Mouse (Mus musculus): ENCODE results near the gene Lrrn4cl. TPM values are rescaled to one million over a fixed set of nuclear protein-coding genes. Genes with fewer than 3 reads are reported as not detected.
A peak's percentile ranks its signal among the peaks of the same experiment; 100 is the strongest.
"Not testable (repeated sequence)": the region's sequence is repeated elsewhere in the genome, so short reads cannot be mapped to it uniquely, and the experiment has no call there.

Lrrn4cl gene
- 3.8 and 4.1 TPM in 2 replicates for total RNA-seq (2021)
- long read RNA-seq, experiment 1, partial matches to known transcripts = 0 of 3 reads
- long read RNA-seq, experiment 1, other reads (novel, unspliced or antisense) = 0 of 3 reads
- long read RNA-seq, experiment 2, partial matches to known transcripts = 0 of 3 reads
- long read RNA-seq, experiment 2, other reads (novel, unspliced or antisense) = 0 of 3 reads

GRCm38 (mm10) chr19:8850402-8850901 is at the start of gene Lrrn4cl:
TSS of gene Lrrn4cl (plus strand) at chr19:8850768.
- DNase-seq = peak; percentile 72

DNA sequence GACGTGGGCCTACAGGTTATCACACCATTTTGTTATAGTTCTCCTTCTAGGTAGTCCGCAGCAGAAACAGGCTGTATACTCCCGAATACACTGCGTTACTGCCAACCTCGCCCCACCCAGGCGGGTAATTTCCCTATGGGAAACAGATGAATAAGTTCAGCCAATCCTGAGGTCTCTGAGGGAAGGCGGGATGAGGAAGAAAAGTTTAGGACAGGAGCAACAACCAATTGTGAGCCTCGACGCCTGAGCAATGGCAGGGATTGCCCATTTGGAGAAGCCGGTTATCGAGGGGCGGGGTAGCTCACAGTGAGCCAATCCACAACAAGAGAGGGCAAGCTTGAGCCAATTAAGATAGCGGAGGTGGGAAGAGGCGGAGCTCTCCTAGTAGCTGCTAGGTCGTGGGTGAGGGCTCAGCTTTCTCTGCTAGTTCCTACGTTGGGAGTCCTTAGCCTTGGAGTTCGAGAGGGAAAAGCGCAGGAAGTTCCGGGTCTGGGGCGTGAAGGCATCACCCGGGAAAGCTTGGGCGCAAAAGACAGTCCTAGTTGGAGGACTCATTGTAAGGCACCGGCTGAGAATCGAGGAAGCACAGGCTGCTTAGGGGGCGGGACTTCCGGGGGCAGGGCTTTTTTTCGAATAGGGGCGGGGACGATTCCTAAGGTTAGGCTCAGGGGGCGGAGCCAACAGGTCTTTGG is 48.3 kb upstream of the Lrrn4cl start, which contains the start of gene Zbtb3:
Gene Zbtb3 (plus strand): TSS at position 426 of the 692 bp plus-strand sequence.
- peak; percentile 96 for DNase-seq

GRCm38 (mm10) chr19:8803204-8803780 is 47.3 kb upstream of the Lrrn4cl start:
- no peak for DNase-seq

GRCm38 (mm10) chr19:8803879-8804660 is 46.5 kb upstream of the Lrrn4cl start:
- no peak for DNase-seq

DNA sequence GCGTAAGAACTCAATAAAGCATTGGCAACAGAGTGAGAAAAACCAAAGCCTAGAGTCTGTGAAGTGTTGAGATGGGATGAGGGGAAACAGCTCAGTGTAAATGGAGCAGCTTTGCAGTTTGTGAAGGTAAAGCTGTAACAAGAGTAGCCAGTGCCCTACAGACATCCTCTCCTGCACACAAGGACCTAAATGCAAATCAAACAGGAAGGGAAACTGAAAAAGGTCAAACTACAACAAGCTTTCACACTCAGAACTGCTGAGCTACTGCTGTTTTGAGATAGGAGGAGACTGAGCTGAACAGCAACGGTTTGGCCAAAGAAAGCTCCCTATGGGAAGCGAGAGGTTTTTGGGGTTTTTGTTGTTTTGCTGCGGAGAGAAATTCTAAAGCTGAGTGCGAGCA is 43.8 kb upstream of the Lrrn4cl start:
- DNase-seq = no peak

DNA sequence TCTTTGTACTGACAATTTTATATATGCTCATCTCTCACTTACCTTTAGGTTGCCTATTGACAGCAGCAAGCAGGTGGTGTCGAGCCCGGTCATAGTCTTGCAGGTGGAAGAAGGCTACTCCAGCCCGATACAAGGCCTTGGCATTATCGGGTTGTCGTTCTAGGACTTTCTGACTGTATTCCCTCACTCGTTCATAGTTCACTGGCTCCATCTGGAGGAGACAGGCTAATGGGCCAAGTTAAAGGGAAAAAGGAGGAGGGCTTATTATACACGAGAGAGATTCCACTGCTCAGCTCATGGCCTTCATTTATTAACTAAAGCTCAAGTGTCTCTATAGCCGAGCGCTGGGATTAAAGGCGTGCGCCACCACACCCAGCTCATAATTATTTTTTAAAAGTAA is 34.8 kb upstream of the Lrrn4cl start:
- DNase-seq = peak; percentile 44

DNA sequence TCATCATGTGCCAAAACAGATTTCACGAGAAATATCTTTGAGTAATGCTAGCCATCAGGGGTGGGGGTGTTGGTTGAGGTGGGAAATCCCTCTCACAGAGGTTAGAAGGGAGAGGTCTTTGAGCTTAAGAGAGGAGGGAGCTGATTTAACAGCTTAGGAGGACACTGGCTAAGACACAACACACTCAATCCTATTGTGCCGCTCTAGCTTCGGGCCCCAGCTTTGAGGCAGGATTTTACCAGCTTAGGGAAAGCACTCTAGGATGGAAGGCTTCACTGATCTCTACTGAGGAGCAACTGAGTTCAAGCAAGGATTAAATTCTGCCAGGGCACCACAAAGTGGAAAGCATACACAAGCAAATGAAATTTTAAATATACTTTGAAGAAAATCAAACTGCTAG is 33.6 kb upstream of the Lrrn4cl start:
- no peak for DNase-seq

DNA sequence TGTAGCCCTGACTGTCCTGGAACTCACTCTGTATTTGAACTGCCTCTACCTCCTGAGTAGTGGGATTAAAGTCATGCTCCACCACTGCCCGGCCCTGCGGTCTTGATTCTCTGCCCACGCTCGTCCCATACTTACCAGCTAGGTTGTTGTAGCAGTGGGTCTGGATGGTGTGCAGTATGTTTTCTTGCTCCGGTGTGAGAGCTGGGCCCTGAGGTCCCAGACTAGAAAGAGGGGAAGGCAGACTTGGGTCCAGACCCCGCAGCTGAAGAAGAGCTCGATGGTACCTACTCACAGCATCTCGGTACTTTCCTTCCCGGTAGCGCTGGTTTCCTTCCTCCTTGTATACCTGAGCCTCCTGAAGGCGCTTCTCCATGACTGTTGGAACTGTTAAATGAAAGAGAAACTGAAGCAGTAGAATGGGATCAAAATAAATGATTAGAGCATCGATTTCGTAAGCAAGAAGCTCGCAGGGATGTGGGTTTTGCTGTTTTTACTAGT is 32.2 kb upstream of the Lrrn4cl start:
- no peak for DNase-seq

GRCm38 (mm10) chr19:8818801-8819595 is 31.6 kb upstream of the Lrrn4cl start, which contains the start of gene Ttc9c:
TSS of gene Ttc9c (minus strand) at chr19:8819333.
- DNase-seq = peak; percentile 98

DNA sequence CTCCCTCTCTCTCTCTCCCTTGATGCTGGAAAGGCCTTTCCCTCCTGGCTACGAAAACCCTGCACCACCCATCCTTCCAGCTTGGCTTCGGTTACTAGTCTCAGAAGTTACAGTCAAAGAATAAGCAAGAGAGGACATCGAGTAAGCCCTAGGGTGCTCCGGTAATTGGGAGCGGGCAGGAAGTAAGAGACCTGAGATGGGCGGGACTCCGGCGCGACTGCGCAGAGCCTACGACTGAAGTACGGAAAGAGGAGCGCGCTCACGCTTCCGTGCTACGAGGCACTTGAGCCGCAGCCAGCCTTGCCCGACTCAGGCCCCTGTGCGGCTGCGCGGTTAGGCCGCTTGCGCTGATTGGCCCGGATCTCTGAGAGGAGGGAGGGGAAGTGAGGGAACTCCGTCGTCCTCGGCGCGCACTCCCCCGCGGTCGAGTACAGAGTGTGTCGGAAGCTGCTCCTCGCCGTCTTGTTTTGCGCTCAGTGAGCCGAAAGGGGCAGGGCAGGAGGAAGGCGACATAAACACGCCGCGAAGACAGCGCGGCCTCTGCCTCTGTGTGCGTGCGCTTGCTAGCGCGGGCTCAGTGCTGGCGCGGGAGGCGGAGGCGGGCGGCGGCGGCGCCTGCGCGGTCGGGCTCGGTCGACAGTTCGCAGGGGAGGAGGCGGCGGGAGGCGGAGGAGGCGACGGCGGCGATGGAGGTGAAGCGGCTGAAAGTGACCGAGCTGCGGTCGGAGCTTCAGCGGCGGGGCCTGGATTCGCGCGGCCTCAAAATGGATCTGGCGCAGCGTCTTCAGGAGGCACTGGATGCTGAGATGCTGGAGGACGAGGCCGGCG is 30.8 kb upstream of the Lrrn4cl start, which contains the start of gene Hnrnpul2:
Gene Hnrnpul2 (plus strand): TSS at position 415 of the 828 bp plus-strand sequence.
- peak; percentile 99 for DNase-seq

- no peak for DNase-seq
Measured at GRCm38 (mm10) chr19:8820424-8820956, 30.1 kb upstream of the Lrrn4cl start.

DNA sequence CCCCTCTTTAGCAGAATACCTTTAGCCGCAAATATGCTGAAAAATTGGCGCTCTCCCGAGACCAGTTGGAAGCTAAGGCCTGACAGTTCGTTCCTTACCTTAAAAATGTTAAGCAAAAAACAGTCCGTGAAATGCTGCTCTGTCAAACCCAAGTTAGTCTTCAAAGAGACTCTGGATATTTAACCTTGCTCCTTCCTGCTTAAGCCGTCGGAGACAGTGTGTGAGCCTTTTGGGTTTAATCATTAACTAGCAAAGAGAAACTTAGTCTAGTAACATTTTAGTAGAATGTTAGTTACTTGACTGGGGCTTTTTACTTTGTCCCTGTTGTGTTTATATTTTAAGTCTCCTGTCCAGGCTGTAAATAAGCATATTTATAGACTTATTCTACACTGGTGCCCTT is 29.4 kb upstream of the Lrrn4cl start:
- no peak for DNase-seq

DNA sequence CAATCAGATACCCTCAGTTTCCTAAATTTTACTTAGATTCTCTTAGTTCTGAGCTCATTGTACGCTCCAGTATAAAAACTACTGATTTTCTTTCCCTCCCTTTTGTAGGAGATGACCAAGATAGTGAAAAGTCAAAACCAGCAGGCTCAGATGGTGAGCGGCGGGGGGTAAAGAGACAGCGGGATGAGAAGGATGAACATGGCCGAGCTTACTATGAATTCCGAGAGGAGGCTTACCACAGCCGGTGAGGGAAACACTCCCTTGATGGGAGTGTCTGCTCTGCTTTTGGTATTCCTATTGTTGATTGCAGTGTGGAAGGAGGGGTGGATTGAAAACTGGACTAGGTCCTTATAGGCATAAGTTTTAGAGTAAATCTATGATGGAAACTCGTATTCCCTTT is 27.9 kb upstream of the Lrrn4cl start:
- no peak for DNase-seq

DNA sequence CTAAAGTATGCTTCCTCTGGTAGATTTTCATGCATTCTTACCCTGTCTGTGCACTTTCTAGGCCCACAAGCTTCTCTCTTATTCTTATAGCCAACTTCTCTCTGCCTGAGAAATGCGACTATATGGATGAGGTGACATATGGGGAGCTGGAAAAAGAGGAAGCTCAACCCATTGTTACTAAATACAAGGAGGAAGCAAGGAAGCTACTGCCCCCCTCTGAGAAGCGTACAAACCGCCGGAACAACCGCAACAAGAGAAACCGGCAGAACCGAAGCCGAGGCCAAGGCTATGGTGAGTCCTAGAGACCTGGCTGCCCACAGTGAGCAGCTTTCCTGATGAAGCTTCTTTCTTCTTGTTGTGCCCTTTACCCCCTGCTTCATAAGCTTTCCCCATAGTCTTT is 20.9 kb upstream of the Lrrn4cl start, which contains the start of gene AC129217.1:
Gene AC129217.1 (plus strand): TSS at position 114 of the 400 bp plus-strand sequence.
- DNase-seq = no peak

- no peak for DNase-seq
Measured at GRCm38 (mm10) chr19:8830664-8831063, 19.9 kb upstream of the Lrrn4cl start.

GRCm38 (mm10) chr19:8831262-8831661 is 19.3 kb upstream of the Lrrn4cl start:
- DNase-seq = no peak

DNA sequence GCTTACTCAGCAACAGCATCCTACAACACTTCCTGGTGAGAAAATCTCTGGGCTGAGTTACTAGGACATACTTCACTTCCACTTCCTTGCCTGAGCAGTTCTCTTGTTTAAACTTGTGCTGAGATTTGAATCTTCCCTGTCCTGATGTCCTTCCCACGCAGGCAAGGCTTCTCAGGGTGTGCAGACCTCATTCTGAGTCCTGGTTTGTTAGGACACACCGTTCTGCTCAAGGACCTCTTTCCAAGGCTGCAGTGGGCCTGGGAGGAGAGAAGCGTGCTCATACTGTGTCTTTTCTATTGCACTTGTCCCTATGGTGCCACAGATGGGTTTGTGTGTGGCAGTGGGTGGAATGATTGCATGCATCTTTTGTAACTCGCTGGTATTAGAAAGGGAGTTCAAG is 17.6 kb upstream of the Lrrn4cl start:
- no peak for DNase-seq

DNA sequence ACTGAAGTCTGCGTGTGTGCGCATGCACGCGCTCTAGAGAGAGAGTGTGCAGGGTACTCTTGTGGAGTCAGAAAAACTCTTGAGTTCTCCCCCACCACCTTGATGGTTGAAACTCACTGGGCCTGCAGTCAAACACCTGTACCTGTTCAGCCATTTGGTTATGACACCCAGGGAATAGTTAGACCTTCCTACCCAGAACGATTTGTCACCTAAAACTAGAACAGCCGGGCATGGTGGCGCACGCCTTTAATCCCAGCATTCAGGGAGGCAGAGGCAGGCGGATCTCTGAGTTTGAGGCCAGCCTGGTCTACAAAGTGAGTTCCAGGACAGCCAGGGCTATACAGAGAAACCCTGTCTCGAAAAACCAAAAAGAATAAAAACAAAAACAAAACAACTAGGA is 14.2 kb upstream of the Lrrn4cl start:
- not testable (repeated sequence) for DNase-seq

GRCm38 (mm10) chr19:8837251-8837791 is 13.2 kb upstream of the Lrrn4cl start, which contains the start of gene Bscl2:
TSS of gene Bscl2 (plus strand) at chr19:8837467.
- DNase-seq = peak; percentile 90

Data from adrenal gland, postnatal 14 days (tissue).